In genomic region chr10:111050061-111050460, GRCm38 (mm10) we compare ENCODE assay signal across 27 mouse cellular contexts. TPM values are rescaled to one million over a fixed set of nuclear protein-coding genes. Genes with fewer than 3 reads are reported as not detected.
DNase-seq lines count a peak whose midpoint lies in the region; ATAC-seq lines count a peak whose summit lies in the region.
"Had no signal": no experiment of that assay in that cellular context is flagged by ENCODE, and none has a peak within 500 bp of the region (broad histone marks: within the 10 kb centered on the region; RNA-seq: fewer than 3 reads in every experiment).

No protein-coding gene starts in this region.

- no peak overlapping the region for H3K4me3 ChIP-seq in kidney, embryonic 15.5 days (replicated peaks)
- no peak overlapping the region for H3K4me3 ChIP-seq in heart, embryonic 12.5 days
- H3K4me3 ChIP-seq: embryonic facial prominence, embryonic 10.5 days; embryonic facial prominence, embryonic 15.5 days; forebrain, embryonic 12.5 days; heart, embryonic 10.5 days; hindbrain, embryonic 13.5 days; limb, embryonic 12.5 days; liver, embryonic 15.5 days; midbrain, embryonic 10.5 days; midbrain, embryonic 15.5 days; neural tube, embryonic 15.5 days had no signal

- 72% methylated on average over 3 of the region's 3 CpGs for WGBS in kidney, embryonic 15.5 days
- 67% methylated on average over 3 of the region's 3 CpGs for WGBS in heart, embryonic 12.5 days

- no peaks in the 10 kb centered on the region for H3K27me3 ChIP-seq in kidney, embryonic 15.5 days
- no peaks in the 10 kb centered on the region for H3K27me3 ChIP-seq in heart, embryonic 12.5 days (replicated peaks)
- H3K27me3 ChIP-seq: embryonic facial prominence, embryonic 15.5 days; forebrain, embryonic 12.5 days; hindbrain, embryonic 13.5 days; limb, embryonic 12.5 days; liver, embryonic 15.5 days; midbrain, embryonic 15.5 days; neural tube, embryonic 15.5 days had no signal

- no peak for ATAC-seq in kidney, embryonic 15.5 days (replicated peaks; ENCODE audit: low FRiP score)
- no peak for ATAC-seq in heart, embryonic 12.5 days (ENCODE audit: insufficient number of reproducible peaks, low FRiP score)
- ATAC-seq: CD4-positive, CD25-positive, alpha-beta regulatory T cell, adult 4 months; forebrain, postnatal 0 days; intestine, embryonic 16.5 days; midbrain, embryonic 15.5 days had no signal

- no peak overlapping the region for H3K4me2 ChIP-seq in kidney, embryonic 15.5 days
- no peak overlapping the region for H3K4me2 ChIP-seq in heart, embryonic 12.5 days
- H3K4me2 ChIP-seq: embryonic facial prominence, embryonic 15.5 days; forebrain, embryonic 12.5 days; hindbrain, embryonic 13.5 days; limb, embryonic 12.5 days; liver, embryonic 15.5 days; lung, embryonic 14.5 days; midbrain, embryonic 15.5 days; neural tube, embryonic 15.5 days had no signal

- H3K4me1 ChIP-seq in kidney, embryonic 15.5 days: no peaks in the 10 kb centered on the region
- no peaks in the 10 kb centered on the region for H3K4me1 ChIP-seq in heart, embryonic 12.5 days (replicated peaks)
- H3K4me1 ChIP-seq: embryonic facial prominence, embryonic 15.5 days; heart, embryonic 10.5 days; hindbrain, embryonic 13.5 days; liver, embryonic 15.5 days; midbrain, embryonic 15.5 days; neural tube, embryonic 15.5 days had no signal

- DNase-seq in adrenal gland, adult 8-10 months: peak; percentile 28
- no peak for DNase-seq in adrenal gland, postnatal 14 days
- DNase-seq in kidney, postnatal 10 days: peak; percentile 18
- DNase-seq in testis, postnatal 14 days (ENCODE audit: low spot score): peak; percentile 24
- DNase-seq in testis, postnatal 10 days (ENCODE audit: low spot score): no peak
- DNase-seq: cerebellum, adult 8-10 months; cerebellum, postnatal 25 days; forebrain, postnatal 0 days; heart, postnatal 4 days; lung, postnatal 14 days; thymus, adult 2 months; thymus, postnatal 4 days had no signal

- no peaks in the 10 kb centered on the region for H3K36me3 ChIP-seq in kidney, embryonic 15.5 days
- no peaks in the 10 kb centered on the region for H3K36me3 ChIP-seq in heart, embryonic 12.5 days
- H3K36me3 ChIP-seq: embryonic facial prominence, embryonic 10.5 days; embryonic facial prominence, embryonic 15.5 days; forebrain, embryonic 12.5 days; heart, embryonic 10.5 days; hindbrain, embryonic 13.5 days; limb, embryonic 12.5 days; liver, embryonic 15.5 days; midbrain, embryonic 10.5 days; midbrain, embryonic 15.5 days; neural tube, embryonic 15.5 days had no signal

- H3K9ac ChIP-seq in kidney, embryonic 15.5 days: no peak overlapping the region
- no peak overlapping the region for H3K9ac ChIP-seq in heart, embryonic 12.5 days
- H3K9ac ChIP-seq: embryonic facial prominence, embryonic 15.5 days; forebrain, embryonic 12.5 days; forebrain, postnatal 0 days; hindbrain, embryonic 13.5 days; limb, embryonic 12.5 days; liver, embryonic 15.5 days; lung, embryonic 14.5 days; midbrain, embryonic 15.5 days; neural tube, embryonic 15.5 days had no signal

- H3K9me3 ChIP-seq in kidney, embryonic 15.5 days (replicated peaks): no peaks in the 10 kb centered on the region; the same call in 1 of the 2 replicates
- no peaks in the 10 kb centered on the region for H3K9me3 ChIP-seq in heart, embryonic 12.5 days (replicated peaks)
- H3K9me3 ChIP-seq: embryonic facial prominence, embryonic 10.5 days; embryonic facial prominence, embryonic 15.5 days; forebrain, embryonic 12.5 days; heart, embryonic 10.5 days; hindbrain, embryonic 13.5 days; limb, embryonic 12.5 days; liver, embryonic 15.5 days; midbrain, embryonic 10.5 days; midbrain, embryonic 15.5 days; neural tube, embryonic 15.5 days had no signal

- H3K27ac ChIP-seq in kidney, embryonic 15.5 days: no peak overlapping the region
- no peak overlapping the region for H3K27ac ChIP-seq in heart, embryonic 12.5 days (ENCODE audit: poor library complexity, severe bottlenecking)
- H3K27ac ChIP-seq: embryonic facial prominence, embryonic 10.5 days; embryonic facial prominence, embryonic 15.5 days; forebrain, embryonic 12.5 days; heart, embryonic 10.5 days; hindbrain, embryonic 13.5 days; limb, embryonic 12.5 days; liver, embryonic 15.5 days; midbrain, embryonic 10.5 days; midbrain, embryonic 15.5 days; neural tube, embryonic 15.5 days had no signal

RNA-seq across cellular contexts. Expression of gene Zdhhc17, which starts 40.1 kb away (rescaled TPM):
- total RNA-seq in adrenal gland, adult 8-10 months (2022): 10 to 100 TPM; 31.1 to 55.0 (median 45.0) TPM
- 33.6 and 37.1 TPM in 2 replicates for total RNA-seq in adrenal gland, postnatal 14 days (2021)
- 24.7 and 24.9 TPM in 2 replicates for polyA plus RNA-seq in kidney, embryonic 15.5 days (2015; fragmentation: Nextera tagmentation; extraction: Ambion mirVana)
- polyA plus RNA-seq in heart, embryonic 12.5 days (2016; fragmentation: Nextera tagmentation; extraction: Ambion mirVana): 17.9 and 21.0 TPM in 2 replicates

Comparison
In these comparisons a context has a peak if more than half of its experiments do, and no peak if none do; other contexts are left out.
1. DNase-seq: peak in adrenal gland, adult 8-10 months (single experiment), kidney, postnatal 10 days (single experiment) and testis, postnatal 14 days (single experiment); none in adrenal gland, postnatal 14 days (single experiment) and testis, postnatal 10 days (single experiment).